Mouse (Mus musculus) thymus, adult 2 months (tissue): ENCODE measurements at regions not wholly inside any gene's neighbourhood (a gene's known extent, or its start where the extent isn't known, plus 50 kb on each side); places are given as distances from the start of the nearest gene placed in this dataset.

ENCODE experiments used
- CTCF ChIP-seq: fragments of 200-500 bp; IDR thresholded peaks from 2 replicates; pipeline ENCODE4 v1.5.1; 2012; ENCODE audit warnings: mild to moderate bottlenecking, control low read depth, low read length, moderate library complexity, borderline replicate concordance; ENCODE audit not compliant: control insufficient read depth, poor library complexity, insufficient read depth; ENCODE audit errors: extremely low read depth
- POLR2A ChIP-seq: fragments of 200-500 bp; IDR thresholded peaks from 2 replicates; pipeline ENCODE4 v1.6.1; 2012; ENCODE audit warnings: mild to moderate bottlenecking, low read length, control low read depth, moderate library complexity; ENCODE audit not compliant: control insufficient read depth, poor library complexity, insufficient read depth; ENCODE audit errors: extremely low read depth

DNA sequence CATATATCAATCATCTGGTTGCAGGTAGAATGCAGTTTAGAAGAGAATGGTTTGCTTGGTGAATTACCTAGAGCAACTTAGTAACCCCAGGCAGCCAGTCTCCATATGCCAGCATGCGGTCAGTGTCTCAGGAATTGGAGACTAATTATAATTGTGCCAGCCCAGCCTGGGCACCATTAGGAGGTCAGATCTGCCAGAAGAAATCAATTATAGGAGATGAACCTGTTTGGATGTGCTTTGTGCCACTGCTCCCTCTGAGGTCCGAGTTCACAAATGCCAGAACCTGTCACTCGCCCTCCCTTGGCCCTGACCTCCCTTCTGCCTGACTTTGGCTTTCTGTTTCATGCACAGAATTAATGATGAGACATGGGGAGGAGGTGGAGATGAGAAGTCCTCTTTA lies 323.1 kb downstream of the En1 start:
- TF ChIP-seq CTCF (no peak), POLR2A (no peak)
